Mouse (Mus musculus): ENCODE data around the gene Larp7. TPM values are rescaled to one million over a fixed set of nuclear protein-coding genes. Genes with fewer than 3 reads are reported as not detected.
A peak's percentile ranks its signal among the peaks of the same experiment; 100 is the strongest.

Gene Larp7
- total and polyA plus RNA-seq, 3 experiments, result 44.9 to 111 (median 76.6) TPM

- Histone ChIP-seq H3K4me1 (ENCODE audit: insufficient read depth, low read depth, low read length) (peaks cover 29% of the 10 kb centered on the region), H3K27me3 (ENCODE audit: insufficient read depth, low read length) (no peaks in the 10 kb centered on the region), H3K36me3 (replicated peaks) (peaks cover 37% of the 10 kb centered on the region), H3K4me3 (ENCODE audit: low read depth, low read length) (peak overlapping the region; percentile 66), H3K9me3 (replicated peaks) (no peaks in the 10 kb centered on the region)
- ATAC-seq (ENCODE audit: extremely low read depth, insufficient number of reproducible peaks, low FRiP score, poor library complexity, severe bottlenecking) (no peak), DNase-seq (ENCODE audit: low spot score) (no peak)
- TF ChIP-seq TAL1 (conservative IDR thresholded peaks at IDR 0.05; ENCODE audit: low read depth, low read length) (no peak), CTCF (IDR thresholded peaks at IDR 0.05; ENCODE audit: low read depth, low read length) (no peak), GATA2 (IDR thresholded peaks at IDR 0.05; ENCODE audit: borderline replicate concordance, low read depth, low read length) (no peak), GATA1 (IDR thresholded peaks at IDR 0.05; ENCODE audit: borderline replicate concordance, low read length) (no peak), POLR2AphosphoS5 (IDR thresholded peaks at IDR 0.05; ENCODE audit: insufficient replicate concordance, low read depth, low read length) (no peak)
Observed at GRCm38 (mm10) chr3:127554723-127555122, 1.6 kb upstream of the Larp7 start.

- no peak for ATAC-seq (ENCODE audit: extremely low read depth, insufficient number of reproducible peaks, low FRiP score, poor library complexity, severe bottlenecking)
- no peak for TF ChIP-seq TAL1 (conservative IDR thresholded peaks at IDR 0.05; ENCODE audit: low read depth, low read length)
- TF ChIP-seq CTCF (IDR thresholded peaks at IDR 0.05; ENCODE audit: low read depth, low read length), result no peak
- TF ChIP-seq GATA1 (IDR thresholded peaks at IDR 0.05; ENCODE audit: borderline replicate concordance, low read length), result no peak
- TF ChIP-seq GATA2 (IDR thresholded peaks at IDR 0.05; ENCODE audit: borderline replicate concordance, low read depth, low read length), result no peak
- no peak for TF ChIP-seq POLR2AphosphoS5 (IDR thresholded peaks at IDR 0.05; ENCODE audit: insufficient replicate concordance, low read depth, low read length)
- H3K4me1 ChIP-seq (ENCODE audit: insufficient read depth, low read depth, low read length), result peaks cover 31% of the 10 kb centered on the region
- peak overlapping the region; percentile 78 for H3K4me3 ChIP-seq (ENCODE audit: low read depth, low read length)
- H3K27me3 ChIP-seq (ENCODE audit: insufficient read depth, low read length), result no peaks in the 10 kb centered on the region
- H3K36me3 ChIP-seq (replicated peaks), result peaks cover 27% of the 10 kb centered on the region
- H3K9me3 ChIP-seq (replicated peaks), result no peaks in the 10 kb centered on the region
- DNase-seq (ENCODE audit: low spot score), result no peak
Observed at GRCm38 (mm10) chr3:127553720-127554043, 533 bp upstream of the Larp7 start.

- ATAC-seq (ENCODE audit: extremely low read depth, insufficient number of reproducible peaks, low FRiP score, poor library complexity, severe bottlenecking), result no peak
- Histone ChIP-seq H3K4me3 (ENCODE audit: low read depth, low read length) (peak overlapping the region; percentile 78), H3K9me3 (replicated peaks) (no peaks in the 10 kb centered on the region), H3K4me1 (ENCODE audit: insufficient read depth, low read depth, low read length) (peaks cover 35% of the 10 kb centered on the region), H3K36me3 (replicated peaks) (peaks cover 26% of the 10 kb centered on the region), H3K27me3 (ENCODE audit: insufficient read depth, low read length) (no peaks in the 10 kb centered on the region)
- DNase-seq (ENCODE audit: low spot score), result no peak
- TF ChIP-seq TAL1 (conservative IDR thresholded peaks at IDR 0.05; ENCODE audit: low read depth, low read length), result no peak
- no peak for TF ChIP-seq GATA1 (IDR thresholded peaks at IDR 0.05; ENCODE audit: borderline replicate concordance, low read length)
- TF ChIP-seq GATA2 (IDR thresholded peaks at IDR 0.05; ENCODE audit: borderline replicate concordance, low read depth, low read length), result no peak
- TF ChIP-seq CTCF (IDR thresholded peaks at IDR 0.05; ENCODE audit: low read depth, low read length), result no peak
- no peak for TF ChIP-seq POLR2AphosphoS5 (IDR thresholded peaks at IDR 0.05; ENCODE audit: insufficient replicate concordance, low read depth, low read length)
Observed at GRCm38 (mm10) chr3:127552434-127552972, 646 bp downstream of the Larp7 start.

GRCm38 (mm10) chr3:127547882-127548281 is 5.3 kb downstream of the Larp7 start:
- ATAC-seq (ENCODE audit: extremely low read depth, insufficient number of reproducible peaks, low FRiP score, poor library complexity, severe bottlenecking) (no peak), DNase-seq (ENCODE audit: low spot score) (no peak)
- TF ChIP-seq POLR2AphosphoS5 (IDR thresholded peaks at IDR 0.05; ENCODE audit: insufficient replicate concordance, low read depth, low read length), result no peak
- no peak; the same call in 1 of the 2 replicates for TF ChIP-seq CTCF (IDR thresholded peaks at IDR 0.05; ENCODE audit: low read depth, low read length)
- no peak for TF ChIP-seq GATA2 (IDR thresholded peaks at IDR 0.05; ENCODE audit: borderline replicate concordance, low read depth, low read length)
- no peak for TF ChIP-seq TAL1 (conservative IDR thresholded peaks at IDR 0.05; ENCODE audit: low read depth, low read length)
- Histone ChIP-seq H3K4me1 (ENCODE audit: insufficient read depth, low read depth, low read length) (peaks cover 19% of the 10 kb centered on the region), H3K27me3 (ENCODE audit: insufficient read depth, low read length) (no peaks in the 10 kb centered on the region), H3K36me3 (replicated peaks) (peaks cover 41% of the 10 kb centered on the region), H3K9me3 (replicated peaks) (no peaks in the 10 kb centered on the region), H3K4me3 (ENCODE audit: low read depth, low read length) (no peak overlapping the region)

- H3K4me1 ChIP-seq (ENCODE audit: insufficient read depth, low read depth, low read length), result peaks cover 8% of the 10 kb centered on the region
- H3K36me3 ChIP-seq (replicated peaks), result peaks cover 61% of the 10 kb centered on the region
- H3K4me3 ChIP-seq (ENCODE audit: low read depth, low read length), result no peak overlapping the region
- H3K9me3 ChIP-seq (replicated peaks), result no peaks in the 10 kb centered on the region
- TF ChIP-seq CTCF (IDR thresholded peaks at IDR 0.05; ENCODE audit: low read depth, low read length), result no peak
- TF ChIP-seq TAL1 (conservative IDR thresholded peaks at IDR 0.05; ENCODE audit: low read depth, low read length), result no peak
- H3K27me3 ChIP-seq (ENCODE audit: insufficient read depth, low read length), result no peaks in the 10 kb centered on the region
- DNase-seq (ENCODE audit: low spot score), result no peak
- ATAC-seq (ENCODE audit: extremely low read depth, insufficient number of reproducible peaks, low FRiP score, poor library complexity, severe bottlenecking), result no peak
Observed at GRCm38 (mm10) chr3:127544610-127545121, 8.5 kb downstream of the Larp7 start.

GRCm38 (mm10) chr3:127543976-127544375 is 9.2 kb downstream of the Larp7 start:
- H3K4me1 ChIP-seq (ENCODE audit: insufficient read depth, low read depth, low read length), result peaks cover 4% of the 10 kb centered on the region; the same call in 1 of the 2 replicates
- no peak for DNase-seq (ENCODE audit: low spot score)

More at GRCm38 (mm10) chr3:127543976-127544375, 9.2 kb downstream of the Larp7 start:
- no peak overlapping the region for H3K4me3 ChIP-seq (ENCODE audit: low read depth, low read length)
- peaks cover 66% of the 10 kb centered on the region for H3K36me3 ChIP-seq (replicated peaks)
- H3K27me3 ChIP-seq (ENCODE audit: insufficient read depth, low read length), result no peaks in the 10 kb centered on the region
- no peaks in the 10 kb centered on the region for H3K9me3 ChIP-seq (replicated peaks)
- TF ChIP-seq GATA1 (IDR thresholded peaks at IDR 0.05; ENCODE audit: borderline replicate concordance, low read length) (no peak), GATA2 (IDR thresholded peaks at IDR 0.05; ENCODE audit: borderline replicate concordance, low read depth, low read length) (no peak), POLR2AphosphoS5 (IDR thresholded peaks at IDR 0.05; ENCODE audit: insufficient replicate concordance, low read depth, low read length) (no peak), TAL1 (conservative IDR thresholded peaks at IDR 0.05; ENCODE audit: low read depth, low read length) (no peak), CTCF (IDR thresholded peaks at IDR 0.05; ENCODE audit: low read depth, low read length) (no peak)
- no peak for ATAC-seq (ENCODE audit: extremely low read depth, insufficient number of reproducible peaks, low FRiP score, poor library complexity, severe bottlenecking)
